Mouse (Mus musculus) retina, embryonic 14.5 days (tissue): ENCODE results near the gene Bid.

Experiments
- DNase-seq: peaks from one replicate; pipeline ENCODE4 v3.0.0-alpha.2; 2015; ENCODE audit warnings: low spot score

Bid gene

DNA sequence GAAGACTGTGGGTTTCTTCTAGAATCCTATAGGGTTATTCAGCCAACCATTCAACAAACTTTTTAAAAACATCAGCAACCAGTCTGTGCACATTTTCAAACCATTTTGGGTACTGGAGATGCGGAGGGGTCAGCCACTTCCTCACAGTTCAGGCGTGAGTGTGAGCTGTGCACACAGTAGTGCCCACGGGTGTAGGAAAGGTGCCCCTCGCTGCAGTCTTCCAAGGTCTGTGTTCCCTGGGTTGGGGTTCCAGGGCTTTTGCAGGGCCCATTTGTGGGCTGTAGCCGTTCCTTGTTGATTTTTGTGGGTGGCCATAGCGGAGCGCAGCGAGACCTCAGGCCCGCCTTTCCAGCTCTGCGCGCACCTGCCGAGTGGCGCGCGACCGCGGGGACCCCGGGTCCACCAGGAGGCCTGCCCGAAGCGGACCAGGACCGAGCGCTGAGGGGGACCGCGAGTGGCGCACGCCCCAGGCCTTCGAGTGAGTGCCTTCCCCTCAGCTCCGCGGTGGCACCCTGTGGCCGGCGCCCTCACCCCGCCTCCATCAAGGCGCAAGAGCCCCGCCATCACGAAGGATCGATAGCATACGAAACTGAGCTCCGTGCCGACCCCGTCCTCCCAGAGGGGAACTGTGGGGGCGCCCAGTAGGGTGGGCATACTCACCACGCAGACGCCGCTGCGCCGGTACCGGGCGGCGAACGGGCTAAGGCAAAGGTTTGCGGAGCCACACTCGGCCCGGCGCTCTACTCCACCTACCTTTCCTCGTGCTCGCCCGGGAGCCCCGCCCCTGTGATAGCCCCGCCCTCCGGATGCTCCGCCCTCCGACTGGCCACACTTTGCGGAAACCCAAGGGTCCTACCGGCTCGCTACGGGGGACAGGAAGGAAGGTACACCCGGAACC, at the start of gene Bid:
Gene Bid (minus strand): TSS at position 780 of the 898 bp plus-strand sequence.
- peak; percentile 84 for DNase-seq

DNA sequence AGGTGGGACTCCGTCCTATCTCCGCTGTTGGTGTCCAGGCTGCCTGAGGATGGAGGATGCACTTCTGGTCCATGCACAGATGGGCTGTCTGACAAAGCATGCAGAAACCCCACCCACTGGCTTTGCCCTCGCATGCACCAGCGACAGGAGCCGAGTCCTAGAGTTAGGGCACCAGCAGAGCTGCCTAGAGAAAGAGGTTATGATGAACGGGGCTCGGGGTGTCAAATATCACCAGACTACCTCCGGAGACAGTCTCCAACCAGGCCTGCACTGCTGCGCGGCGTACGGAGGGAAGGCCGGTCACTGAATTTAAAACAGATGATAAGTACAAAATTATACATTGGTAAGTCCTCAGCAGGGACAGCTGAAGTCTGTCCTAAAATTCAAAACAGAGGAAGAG, 49.2 kb upstream of the Bid start:
- DNase-seq: no peak

DNA sequence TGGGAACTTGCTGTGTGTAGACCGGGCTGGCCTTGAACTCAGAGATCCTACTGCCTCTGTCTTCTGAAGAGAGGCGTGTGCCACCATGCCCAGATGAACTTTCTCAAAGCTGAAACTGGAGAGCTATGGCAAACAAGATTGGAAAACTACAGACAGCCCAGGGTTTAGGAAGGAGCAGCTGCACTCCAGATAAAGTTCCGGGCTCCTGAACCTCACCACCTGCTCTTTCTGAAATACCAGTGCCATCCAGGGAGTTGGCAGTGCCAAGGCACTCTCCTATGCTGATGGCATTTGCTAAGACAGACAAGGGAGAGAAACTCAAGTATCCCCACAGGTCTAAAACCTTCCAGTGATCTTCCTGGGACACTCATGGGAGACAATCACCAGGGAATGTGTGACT, 47.5 kb upstream of the Bid start:
- no peak for DNase-seq

DNA sequence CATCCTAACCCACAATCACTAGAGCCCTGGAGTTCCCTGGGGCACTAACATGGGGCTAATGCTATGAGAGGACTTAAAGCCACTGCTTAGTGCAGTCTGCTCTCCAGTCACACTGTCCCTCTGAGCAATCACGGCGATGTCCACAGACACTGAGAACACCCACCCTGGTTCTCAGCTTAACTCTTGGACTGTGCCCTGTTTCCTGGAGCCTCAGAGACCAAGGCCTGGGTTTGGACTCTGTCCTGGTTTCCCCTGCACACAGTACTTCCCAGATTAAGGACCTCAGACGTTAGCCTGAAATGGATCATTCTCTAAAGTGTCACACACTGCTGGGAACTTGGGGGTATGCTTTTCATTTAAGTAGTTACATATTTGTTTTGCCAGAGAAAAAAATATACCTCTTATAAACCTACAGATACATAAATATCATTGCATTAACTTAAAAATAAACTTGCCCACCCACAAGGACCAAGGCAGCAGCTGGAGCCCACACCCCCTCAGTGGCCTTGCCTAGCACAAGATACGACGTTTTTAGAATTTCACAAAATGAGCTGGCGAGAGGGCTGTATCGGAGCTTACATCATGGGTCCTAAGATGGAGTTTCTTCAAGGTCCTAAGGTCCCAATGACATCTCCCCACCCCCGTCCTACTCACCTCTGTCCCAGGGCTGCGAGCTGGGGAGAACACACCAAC, 43.8 kb upstream of the Bid start:
- no peak for DNase-seq

DNA sequence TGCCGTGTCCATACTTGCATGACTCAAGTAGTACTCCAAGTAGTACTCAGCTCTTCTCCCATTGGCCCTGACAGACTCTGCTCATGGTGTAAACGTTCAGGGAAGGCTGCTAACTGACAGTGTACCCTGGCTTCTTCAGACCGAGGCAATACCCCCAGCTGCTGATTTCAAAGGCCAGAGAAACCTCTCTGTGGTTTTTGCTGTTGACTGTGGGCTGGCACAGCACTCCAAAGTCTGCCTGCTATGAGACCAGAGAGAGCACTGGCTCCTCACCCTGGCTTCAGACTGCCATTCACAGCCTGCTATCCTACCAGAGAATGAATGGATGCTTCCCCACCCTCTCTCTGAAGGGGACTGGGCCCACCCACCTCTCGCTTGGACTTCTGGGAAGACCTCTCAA, 40.7 kb upstream of the Bid start:
- no peak for DNase-seq

DNA sequence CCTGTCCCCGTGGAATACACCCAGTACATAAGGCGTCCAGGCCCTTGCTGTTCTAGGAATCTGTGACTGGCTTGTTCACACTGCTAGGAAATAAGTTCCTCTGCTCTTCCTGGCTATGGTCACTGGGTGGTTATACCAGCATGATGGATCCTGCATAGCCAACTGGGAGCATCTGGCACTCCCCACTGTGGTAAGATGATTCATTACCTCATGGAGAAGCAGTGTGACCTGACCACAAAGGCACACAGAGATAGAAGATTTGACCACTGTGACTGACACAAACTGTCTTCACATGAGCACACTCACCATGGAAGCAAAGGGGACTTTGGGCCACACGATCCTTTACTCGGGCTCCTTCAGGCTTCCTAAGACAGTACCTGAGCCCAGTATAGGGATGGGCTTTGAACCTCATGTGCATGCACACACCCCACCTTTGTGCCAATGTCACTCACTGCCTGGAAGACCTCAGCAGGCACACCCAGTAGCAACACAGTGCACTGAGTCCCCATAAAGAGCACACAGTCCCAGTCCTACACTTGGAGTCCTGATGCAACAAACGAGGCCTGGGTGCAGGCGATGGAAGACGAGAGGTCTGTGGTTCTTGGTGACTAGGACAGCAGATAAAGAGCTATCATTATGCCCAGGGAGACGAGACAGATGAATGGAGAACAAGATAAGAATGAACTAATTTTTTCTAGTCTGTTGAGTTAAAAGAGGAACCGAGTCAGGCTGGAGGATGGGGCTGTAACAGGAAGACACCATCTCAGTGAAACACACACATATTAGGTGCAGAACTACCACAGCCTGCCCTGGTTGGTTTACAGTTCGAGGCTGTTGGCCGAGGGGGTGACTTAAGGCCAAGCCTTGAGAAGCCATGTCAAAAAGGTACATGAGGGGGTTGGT, 39.9 kb upstream of the Bid start:
- DNase-seq: no peak

DNA sequence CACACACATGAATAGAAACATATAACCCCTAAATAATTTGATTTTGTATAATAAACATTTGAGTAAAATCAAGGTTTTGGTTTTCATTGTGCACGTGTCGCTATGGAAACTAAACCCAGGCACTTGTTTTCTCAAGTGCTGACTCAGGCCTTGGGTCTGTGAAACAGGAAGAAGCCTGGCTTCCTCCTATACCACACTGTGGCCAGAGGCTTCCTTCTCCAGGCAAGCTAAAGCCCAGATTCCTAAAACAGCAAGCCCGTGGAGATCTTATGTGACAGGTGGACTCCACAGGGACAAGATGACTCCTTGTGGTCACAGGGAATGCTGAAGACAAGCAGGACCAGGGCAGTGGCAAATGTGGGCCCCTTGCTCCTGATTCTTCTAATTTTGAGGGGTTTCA, 38.6 kb upstream of the Bid start:
- DNase-seq: no peak

DNA sequence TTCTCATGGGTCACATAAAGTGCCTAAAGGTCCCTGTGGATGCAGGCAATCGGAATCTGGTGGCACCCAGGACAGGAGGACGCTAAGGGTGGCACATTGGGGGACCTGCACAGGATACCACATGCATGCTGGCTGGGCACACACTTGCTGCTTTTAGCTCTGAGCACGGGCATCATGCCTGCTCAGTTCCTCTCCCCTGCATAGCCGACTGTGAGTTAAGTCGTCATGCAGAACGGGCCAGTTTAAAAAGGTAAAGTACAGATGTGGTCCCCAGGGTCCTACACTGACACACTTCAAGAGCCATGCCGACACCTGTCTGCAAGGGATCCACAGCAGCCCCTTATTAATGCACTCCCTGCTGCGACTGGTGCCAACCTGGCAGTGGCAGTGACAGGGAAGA, 37.6 kb upstream of the Bid start:
- no peak for DNase-seq

DNA sequence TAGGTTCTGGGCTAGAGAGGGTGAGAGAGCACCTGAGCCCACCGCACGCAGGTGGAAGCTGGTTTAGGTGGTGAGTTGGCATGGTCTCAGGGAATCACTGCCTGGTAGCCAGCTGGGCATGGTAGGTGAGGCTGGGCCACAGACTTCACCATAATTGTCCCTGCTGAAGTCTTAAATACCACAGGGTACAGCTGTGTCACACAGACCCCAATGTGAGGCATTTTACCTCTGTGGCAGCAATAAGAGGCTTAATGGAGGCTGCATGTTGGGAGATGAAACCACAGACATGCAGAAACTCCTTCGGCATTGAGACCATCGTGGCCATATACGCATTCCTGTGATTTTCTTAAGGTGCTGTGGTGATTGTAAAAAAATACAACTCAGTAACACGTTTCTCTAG, 35.8 kb upstream of the Bid start:
- DNase-seq: no peak

DNA sequence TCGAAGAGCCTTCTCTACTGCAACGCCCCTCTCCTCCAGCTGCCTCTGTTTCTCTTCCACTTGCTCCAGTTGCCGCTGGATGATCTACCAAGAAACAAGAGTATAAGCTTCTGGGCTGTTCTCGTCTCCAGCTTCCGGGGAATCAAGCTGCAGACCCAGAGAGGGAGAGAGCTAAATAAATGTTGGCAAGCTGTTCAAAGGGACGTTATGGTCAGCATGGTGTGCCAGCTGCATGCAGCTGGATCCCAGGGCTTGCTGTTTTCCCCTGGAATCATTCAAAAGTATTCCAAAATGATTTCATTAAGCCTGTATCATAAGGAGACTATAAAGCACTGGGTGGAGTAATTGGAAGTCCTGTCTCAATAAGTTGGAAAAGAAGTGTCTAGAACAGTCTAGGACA, 34.7 kb upstream of the Bid start:
- no peak for DNase-seq

DNA sequence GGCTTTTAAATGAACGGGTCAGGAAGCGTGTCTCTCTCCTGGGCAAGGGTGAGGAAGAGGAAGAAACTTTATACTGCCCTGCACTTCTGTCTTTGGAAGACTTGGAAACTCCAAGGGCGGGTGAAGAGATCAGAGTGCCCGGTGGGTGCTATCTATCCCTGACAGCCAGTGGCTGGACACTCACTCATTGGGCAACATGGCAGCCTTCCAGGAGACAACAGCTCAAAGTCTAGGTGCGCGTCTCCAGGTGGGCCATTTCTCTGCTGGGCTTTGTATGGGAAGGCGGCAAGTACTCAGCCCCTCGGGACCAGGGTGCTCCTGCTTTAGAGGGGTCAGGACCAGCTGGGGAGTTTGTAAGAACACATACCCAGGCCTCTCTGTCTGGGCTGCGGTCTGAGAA, 28.9 kb upstream of the Bid start:
- DNase-seq: no peak

DNA sequence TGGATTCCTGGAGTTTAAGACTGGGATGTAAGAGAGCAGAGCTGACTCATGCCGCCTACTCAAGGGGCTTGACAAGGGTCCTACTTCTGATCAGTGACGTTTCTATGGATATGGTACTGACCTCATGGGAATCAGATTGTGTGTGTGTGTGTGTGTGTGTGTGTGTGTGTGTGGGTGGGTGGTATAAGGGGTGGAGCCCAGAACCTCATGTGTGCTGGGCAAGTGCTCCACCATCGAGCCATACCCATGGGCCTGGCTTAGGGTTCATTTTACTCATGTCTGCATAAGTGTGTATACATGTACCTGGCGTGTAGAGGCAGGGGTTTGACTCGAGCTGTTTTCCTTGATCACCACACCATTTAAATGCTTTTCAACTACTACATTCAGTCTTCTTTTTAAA, 27.3 kb upstream of the Bid start:
- DNase-seq: no peak

DNA sequence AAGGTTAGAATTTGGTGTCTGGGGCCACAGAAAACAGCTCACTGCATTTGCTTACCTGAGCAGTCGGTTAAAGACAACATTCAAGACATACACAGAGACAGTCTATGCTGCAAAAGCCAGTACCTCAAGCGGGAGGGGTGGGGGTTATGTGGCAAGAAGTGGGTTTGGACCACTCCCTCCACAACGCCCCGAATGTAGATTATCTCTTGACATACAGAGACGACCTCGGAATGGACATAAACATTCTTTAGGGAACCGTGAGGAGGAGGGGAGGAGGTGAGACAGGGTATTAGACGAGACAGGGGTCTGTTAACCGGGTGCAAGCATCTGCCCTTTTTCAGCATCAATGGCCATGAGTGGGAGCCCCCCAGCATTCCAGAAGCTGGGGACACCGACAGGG, 26.9 kb upstream of the Bid start:
- DNase-seq: no peak

DNA sequence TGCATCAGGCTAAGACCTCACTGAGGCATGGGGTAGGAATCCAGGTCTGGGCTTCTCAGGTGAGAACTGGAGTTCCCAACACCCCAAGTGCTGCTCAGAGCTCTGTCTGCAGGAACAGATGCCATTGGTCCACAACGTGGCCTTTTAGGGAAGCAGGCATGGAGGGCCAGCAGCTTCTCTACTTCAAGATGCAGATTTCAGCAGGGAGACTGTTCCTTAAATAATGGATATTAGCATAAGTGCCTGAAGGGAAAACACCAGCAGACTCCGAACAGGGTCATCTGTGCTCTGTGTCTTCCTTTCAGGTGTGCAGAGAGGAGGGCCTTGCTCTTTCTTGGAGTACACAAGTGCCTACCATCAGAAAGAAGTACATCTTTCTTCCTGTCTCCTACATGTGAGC, 26.4 kb upstream of the Bid start:
- DNase-seq: no peak

DNA sequence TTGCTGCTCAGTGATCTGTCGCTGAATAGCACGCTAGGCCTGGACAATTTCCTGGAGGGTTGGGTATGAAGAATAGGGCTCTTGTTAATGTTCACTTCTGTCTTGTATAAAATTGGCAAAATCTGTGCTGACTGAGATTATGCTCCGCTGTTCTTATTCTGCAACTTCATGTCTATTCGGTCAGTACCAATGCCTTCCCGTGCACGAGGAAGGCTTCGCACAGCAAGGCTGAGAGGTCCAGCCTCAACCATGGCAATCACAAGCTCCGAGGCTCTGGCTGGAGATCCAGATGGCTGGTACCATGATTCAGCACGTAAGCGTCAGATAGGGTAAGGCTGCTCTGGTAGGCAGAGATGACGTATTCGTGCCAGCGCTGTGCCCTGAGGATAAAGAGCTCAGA, 24.9 kb upstream of the Bid start:
- DNase-seq: no peak

DNA sequence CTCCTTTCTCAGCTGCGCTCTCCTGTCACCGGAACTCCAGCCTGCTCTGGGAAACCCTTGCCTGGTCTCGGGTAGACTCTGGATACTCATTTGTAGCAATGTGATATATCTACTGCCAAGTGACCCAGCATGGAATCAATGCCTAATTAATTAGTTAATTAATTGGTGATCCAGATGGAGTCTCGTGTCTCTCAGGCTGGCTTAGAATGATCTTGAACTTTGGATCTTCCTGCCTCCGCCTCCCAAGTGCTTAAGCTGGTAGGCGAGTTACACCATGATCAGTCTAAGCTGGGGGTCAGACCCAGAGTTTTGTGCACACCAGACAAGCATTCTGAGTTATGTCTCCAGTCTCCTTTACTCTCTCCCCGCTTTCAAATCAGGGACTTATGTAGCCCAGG, 24.4 kb upstream of the Bid start:
- DNase-seq: no peak

DNA sequence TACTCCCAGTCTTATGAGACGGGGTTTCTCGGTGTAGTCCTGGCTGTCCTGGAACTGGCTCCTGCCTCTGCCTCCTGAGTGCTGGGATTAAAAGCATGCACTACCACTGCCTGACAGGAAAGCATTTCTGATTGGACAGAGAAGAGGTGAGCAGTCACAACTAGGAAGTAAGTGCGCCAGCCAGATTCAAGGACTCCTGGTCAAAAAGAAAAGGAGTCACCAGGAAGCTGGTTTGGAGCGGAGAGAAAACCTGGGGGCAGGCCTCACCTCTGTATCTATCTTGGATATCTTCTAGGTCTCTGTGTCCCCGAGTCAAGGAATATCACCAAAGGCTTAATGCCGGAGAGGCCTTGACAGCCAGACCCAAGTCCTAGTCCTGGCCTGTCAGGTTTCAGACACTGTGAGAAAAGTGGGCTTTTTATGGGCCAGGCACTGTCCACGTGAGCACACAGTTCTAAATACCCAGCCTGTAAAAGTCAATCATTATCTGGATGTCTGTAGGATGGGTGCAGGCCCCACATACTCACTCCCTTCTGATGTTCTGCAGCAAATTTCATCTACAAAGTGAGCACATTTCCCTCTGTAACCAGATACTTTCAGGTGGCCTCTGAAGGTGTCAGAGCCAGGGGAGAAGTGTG, 23.9 kb upstream of the Bid start:
- DNase-seq: no peak

DNA sequence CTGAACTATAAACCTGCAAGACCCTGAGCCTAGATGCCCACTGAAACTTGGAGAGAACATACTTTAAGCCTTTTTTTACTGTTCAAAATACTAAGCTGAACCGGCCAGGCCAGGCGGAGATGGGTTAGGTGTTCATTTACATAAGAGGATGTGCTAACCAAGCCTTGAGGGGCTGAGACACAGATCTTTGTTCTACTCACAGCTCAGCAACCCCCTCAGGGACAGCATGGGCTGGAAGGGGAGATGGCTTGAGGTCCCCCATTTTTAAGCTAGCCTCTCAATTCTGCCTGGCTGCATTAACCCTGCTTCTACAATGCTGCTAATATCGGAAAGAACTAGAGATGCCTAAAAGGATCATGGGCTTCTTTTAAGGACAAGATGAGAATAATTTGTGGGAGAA, 23.1 kb upstream of the Bid start:
- DNase-seq: no peak

DNA sequence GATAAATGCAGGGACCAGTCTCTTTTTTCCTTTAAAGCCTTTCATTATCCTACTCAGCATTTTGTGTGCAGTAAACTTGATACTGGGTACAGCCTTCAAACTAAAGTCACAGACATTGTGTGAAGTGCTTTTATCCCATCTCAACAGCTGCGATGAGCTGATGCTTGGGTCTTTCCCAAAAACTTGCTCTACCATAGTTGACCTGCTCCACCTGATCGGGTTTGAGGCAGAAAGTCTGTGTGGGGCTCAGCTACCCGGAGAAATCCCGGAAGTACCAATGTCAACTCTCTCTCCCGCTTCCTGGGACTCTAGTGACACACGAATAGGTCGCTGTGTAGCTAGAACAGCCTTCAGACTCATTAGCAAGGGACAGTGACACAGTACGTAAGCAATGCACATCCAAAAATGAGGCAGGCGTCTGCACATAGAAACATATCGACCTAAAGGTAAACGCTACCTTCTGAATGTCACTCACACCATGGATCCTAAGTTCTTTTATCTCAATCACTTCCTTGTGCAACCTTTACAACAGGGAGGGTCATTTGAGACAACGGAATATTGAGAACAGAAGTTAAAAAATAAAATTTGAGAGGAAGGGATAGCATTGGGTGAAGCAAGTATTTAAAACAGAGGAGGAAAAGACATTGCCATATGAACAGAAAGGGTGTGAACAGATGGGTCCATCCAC, 22.3 kb upstream of the Bid start:
- DNase-seq: no peak

DNA sequence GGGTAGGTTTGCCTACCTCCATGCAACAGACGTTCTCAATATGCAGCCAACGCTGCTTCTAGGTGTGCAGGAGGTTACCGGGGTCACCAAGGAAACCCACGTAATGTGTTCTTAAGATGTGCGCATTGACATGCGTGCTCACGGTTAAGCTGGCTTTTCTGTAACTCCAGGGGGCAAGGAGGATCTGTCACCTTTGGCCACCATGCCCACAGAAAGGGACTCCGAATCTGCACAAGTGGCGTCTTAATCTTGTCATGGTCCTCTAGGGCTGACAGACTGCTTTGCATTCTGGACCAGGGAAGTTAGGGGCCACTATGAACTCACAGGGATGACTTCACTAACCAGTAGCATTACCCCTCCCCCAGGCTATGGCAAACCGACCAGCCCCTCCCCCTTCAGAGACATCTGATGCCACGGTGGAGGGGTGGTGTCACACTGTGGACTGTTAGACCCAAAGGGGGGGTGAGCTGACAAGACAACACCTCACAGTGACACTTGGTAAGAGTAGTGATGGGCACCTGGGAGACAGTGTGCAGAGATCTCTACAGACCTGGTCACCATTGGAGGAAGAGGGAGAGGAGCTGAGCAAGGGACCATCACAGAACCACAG, 21.5 kb upstream of the Bid start:
- DNase-seq: no peak

DNA sequence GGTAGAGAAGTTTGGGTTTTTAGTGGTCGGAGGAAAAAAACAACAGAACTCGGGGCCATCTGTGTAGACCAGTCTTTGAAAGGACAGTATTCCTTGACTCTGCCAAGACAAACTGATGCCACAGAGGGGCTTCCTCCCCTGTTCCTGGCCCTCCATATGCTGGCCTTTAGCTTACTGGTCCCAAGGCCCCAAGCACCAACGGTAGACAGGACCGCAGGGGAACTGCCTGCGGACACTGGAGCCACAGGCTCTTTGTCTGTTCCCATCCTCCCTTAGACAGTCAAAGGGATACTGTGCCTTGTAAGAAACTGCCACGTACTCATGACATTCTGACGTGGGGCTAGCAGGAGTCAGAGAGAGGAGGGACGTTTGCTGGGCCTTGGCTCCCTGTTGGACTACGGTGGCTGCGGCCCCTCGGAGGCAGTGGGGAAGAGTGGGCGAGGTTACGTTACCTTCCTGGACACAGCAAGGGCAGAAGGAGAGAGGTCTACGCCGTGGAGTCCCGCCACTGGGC, 20.5 kb upstream of the Bid start:
- DNase-seq: no peak
